Comparison of ENCODE assay signal across 8 mouse cellular contexts in the genomic region with DNA sequence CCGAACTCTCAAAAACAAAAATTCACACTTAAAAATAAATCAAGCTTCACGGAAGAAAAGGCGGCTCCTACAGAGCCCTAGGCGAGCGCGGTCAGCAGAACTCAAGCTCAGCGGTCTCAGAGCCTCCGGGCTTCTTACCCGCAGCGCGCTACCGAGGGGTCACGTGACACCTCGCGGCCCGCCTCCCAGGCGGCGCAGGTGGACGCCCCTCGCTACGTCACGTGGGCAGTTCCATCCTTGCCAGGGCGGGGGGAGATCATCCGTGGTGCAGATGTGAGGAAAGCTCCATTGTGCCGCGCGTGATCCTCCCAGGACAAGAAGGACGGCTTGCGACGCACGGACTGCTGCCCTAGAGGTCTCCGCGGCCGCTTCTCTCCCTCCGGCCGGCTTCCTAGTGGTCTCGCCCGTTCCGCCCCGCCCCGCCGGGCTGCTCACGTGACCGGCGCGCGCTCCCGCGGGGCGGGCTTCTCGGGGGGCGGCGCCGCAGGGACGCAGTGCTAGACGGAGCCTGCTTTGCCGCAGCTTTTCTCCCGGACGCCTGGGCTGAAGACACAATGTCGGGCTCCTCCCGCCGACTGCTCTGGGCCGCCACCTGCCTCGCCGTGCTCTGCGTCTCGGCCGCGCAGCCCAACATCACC. TPM values are rescaled to one million over a fixed set of nuclear protein-coding genes. Genes with fewer than 3 reads are reported as not detected.
DNase-seq lines count a peak whose midpoint lies in the region; ATAC-seq and TF ChIP-seq lines count a peak whose summit lies in the region.

A gene (plus strand): TSS at position 434 of the 638 bp plus-strand sequence.

- peak within 1 kb of the TSS; percentile 95 for H3K4me3 ChIP-seq in ES-Bruce4 (ENCODE audit: low read depth, low read length)
- H3K4me3 ChIP-seq in forebrain, embryonic 14.5 days (ENCODE audit: low read depth, low read length), result peak within 1 kb of the TSS; percentile 95
- H3K4me3 ChIP-seq in neural tube, embryonic 15.5 days (replicated peaks), result peak within 1 kb of the TSS; percentile 79

- ATAC-seq in cerebellum, adult (ENCODE audit: insufficient number of reproducible peaks, low FRiP score, low TSS enrichment), result peak; percentile 86
- ATAC-seq in forebrain, embryonic 14.5 days, result peak; percentile 94
- ATAC-seq in neural tube, embryonic 15.5 days (ENCODE audit: low FRiP score), result peak; percentile 94

- peak within 1 kb of the TSS; percentile 89 for H3K9ac ChIP-seq in ES-Bruce4 (ENCODE audit: low read depth, poor library complexity, severe bottlenecking)
- peak within 1 kb of the TSS; percentile 92 for H3K9ac ChIP-seq in forebrain, embryonic 14.5 days (ENCODE audit: low read length)
- peak within 1 kb of the TSS; percentile 79 for H3K9ac ChIP-seq in neural tube, embryonic 15.5 days (replicated peaks)

- no peak for TF ChIP-seq CTCF in ES-Bruce4 (IDR thresholded peaks at IDR 0.05; ENCODE audit: low read depth, low read length)

- TF ChIP-seq POLR2A in ES-Bruce4 (IDR thresholded peaks at IDR 0.05; ENCODE audit: insufficient read depth, low read length), result peak; percentile 65

- DNase-seq in forebrain, embryonic 14.5 days (ENCODE audit: low spot score), result peak; percentile 96
- DNase-seq in heart, postnatal 14 days, result peak; percentile 94 to 95
- DNase-seq in layer of hippocampus, adult 11-12 months (ENCODE audit: low spot score), result peak; percentile 92
- DNase-seq in lung, adult 18-20 months, result peak; percentile 89
- peak; percentile 94 for DNase-seq in testis, postnatal 14 days (ENCODE audit: low spot score)

- H3K4me1 ChIP-seq in ES-Bruce4 (ENCODE audit: control insufficient read depth, insufficient read depth, low read length), result no peaks in the 10 kb centered on the region
- peaks cover 16% of the 10 kb centered on the region for H3K4me1 ChIP-seq in forebrain, embryonic 14.5 days (ENCODE audit: control insufficient read depth, insufficient read depth, low read length)
- H3K4me1 ChIP-seq in neural tube, embryonic 15.5 days, result peaks cover 27% of the 10 kb centered on the region

- no peaks in the 10 kb centered on the region for H3K27me3 ChIP-seq in ES-Bruce4 (ENCODE audit: control insufficient read depth, insufficient read depth, low read length, poor library complexity, severe bottlenecking)
- H3K27me3 ChIP-seq in forebrain, embryonic 14.5 days (replicated peaks; ENCODE audit: control insufficient read depth, insufficient read depth, low read length), result no peaks in the 10 kb centered on the region
- no peaks in the 10 kb centered on the region for H3K27me3 ChIP-seq in neural tube, embryonic 15.5 days (replicated peaks)

- H3K9me3 ChIP-seq in ES-Bruce4 (replicated peaks; ENCODE audit: control insufficient read depth, insufficient read depth, low read length, poor library complexity, severe bottlenecking), result no peaks in the 10 kb centered on the region
- no peaks in the 10 kb centered on the region for H3K9me3 ChIP-seq in forebrain, embryonic 14.5 days (replicated peaks; ENCODE audit: control insufficient read depth, low read length)
- no peaks in the 10 kb centered on the region for H3K9me3 ChIP-seq in neural tube, embryonic 15.5 days (replicated peaks)

- WGBS in forebrain, embryonic 14.5 days, result under 1% methylated on average over 69 of the region's 69 CpGs
- under 1% methylated on average over 66 of the region's 69 CpGs for WGBS in neural tube, embryonic 15.5 days

- H3K36me3 ChIP-seq in ES-Bruce4 (ENCODE audit: control insufficient read depth, insufficient read depth, low read length, poor library complexity, severe bottlenecking), result peaks cover 21% of the 10 kb centered on the region
- peaks cover 14% of the 10 kb centered on the region for H3K36me3 ChIP-seq in forebrain, embryonic 14.5 days (ENCODE audit: control insufficient read depth, insufficient read depth, low read length)
- no peaks in the 10 kb centered on the region for H3K36me3 ChIP-seq in neural tube, embryonic 15.5 days

- peak within 1 kb of the TSS; percentile 72 for H3K27ac ChIP-seq in ES-Bruce4 (ENCODE audit: insufficient read depth, low read length)
- peak within 1 kb of the TSS; percentile 97 for H3K27ac ChIP-seq in forebrain, embryonic 14.5 days (ENCODE audit: low read depth, low read length)
- H3K27ac ChIP-seq in neural tube, embryonic 15.5 days (replicated peaks), result peak within 1 kb of the TSS; percentile 99

- intact Hi-C loops in heart, postnatal 14 days (cut with DNase I), result loop anchor here (1.0 to 10.0 kb wide), 3 partner anchors 165 to 776 kb away; no protein-coding TSS in a partner anchor

- H3K4me2 ChIP-seq in forebrain, embryonic 14.5 days (ENCODE audit: low read length), result peak within 1 kb of the TSS; percentile 83
- H3K4me2 ChIP-seq in neural tube, embryonic 15.5 days, result peak within 1 kb of the TSS; percentile 74

- 0 out of 2 replicates have a peak, but pooled peaks have one; percentile 4 for TF ChIP-seq EP300 in ES-Bruce4 (IDR thresholded peaks at IDR 0.05; ENCODE audit: insufficient read depth, low read depth, low read length)

RNA-seq across cellular contexts. Expression of the gene that starts here (rescaled TPM):
- 298 and 315 TPM in 2 replicates for polyA plus RNA-seq in ES-Bruce4 (2011; ENCODE audit: insufficient read depth, insufficient read length, low read depth, missing spikeins)
- 84.8 and 89.1 TPM in 2 replicates for polyA plus RNA-seq in forebrain, embryonic 14.5 days (2014; fragmentation: Nextera tagmentation; extraction: Ambion mirVana)
- total RNA-seq in heart, postnatal 14 days (2021), result 100 to 1,000 TPM; 140 to 155 TPM
- polyA plus RNA-seq in neural tube, embryonic 15.5 days (2015; fragmentation: Nextera tagmentation; extraction: Ambion mirVana), result 49.9 and 78.2 TPM in 2 replicates

Comparison
In these comparisons a context has a peak if more than half of its experiments do, and no peak if none do; other contexts are left out.
1. Peak in every context shown above with its lines: DNase-seq, ATAC-seq, H3K4me3 ChIP-seq and H3K27ac ChIP-seq.